In the genomic region with DNA sequence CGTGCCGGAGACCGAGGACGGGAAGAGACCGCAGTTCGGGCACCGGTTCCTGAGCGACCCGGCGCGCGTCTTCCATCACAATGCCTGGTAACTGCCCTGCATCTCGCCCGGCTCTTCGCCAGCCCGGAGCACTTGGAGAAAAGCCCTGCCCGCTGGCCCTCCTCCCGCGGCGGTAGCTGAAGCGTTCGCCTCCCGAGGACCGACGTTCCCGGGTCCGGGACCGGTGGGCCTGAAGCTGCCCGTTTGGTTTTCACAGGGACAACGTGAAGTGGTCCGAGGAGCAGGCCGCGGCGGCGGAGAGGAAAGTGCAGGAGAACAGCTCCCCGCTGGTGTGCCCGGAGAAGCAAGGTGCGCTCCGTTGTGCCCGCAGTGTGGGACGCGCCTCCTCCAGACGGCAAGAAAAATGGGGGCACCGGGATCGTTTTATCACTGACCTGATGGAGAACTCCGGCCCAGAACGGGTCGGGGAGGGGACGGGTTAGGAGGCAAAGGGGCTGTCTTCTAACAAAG, we compare ENCODE assay signal across 9 mouse cellular contexts. TPM values are rescaled to one million over a fixed set of nuclear protein-coding genes. Genes with fewer than 3 reads are reported as not detected.
DNase-seq lines count a peak whose midpoint lies in the region; ATAC-seq lines count a peak whose summit lies in the region.
"Had no signal": no experiment of that assay in that cellular context is flagged by ENCODE, and none has a peak within 500 bp of the region (broad histone marks: within the 10 kb centered on the region; RNA-seq: fewer than 3 reads in every experiment).

No protein-coding gene starts in this region.

- peak overlapping the region; percentile 80 for H3K4me3 ChIP-seq in heart, embryonic 12.5 days
- H3K4me3 ChIP-seq in embryonic facial prominence, embryonic 15.5 days (replicated peaks), result peak overlapping the region; percentile 91
- peak overlapping the region; percentile 96 for H3K4me3 ChIP-seq in limb, embryonic 13.5 days
- peak overlapping the region; percentile 100 for H3K4me3 ChIP-seq in neural tube, embryonic 15.5 days (replicated peaks)

- H3K27me3 ChIP-seq in heart, embryonic 12.5 days (replicated peaks), result 0 out of 2 replicates have a peak, but pooled peaks cover 3% of the 10 kb centered on the region
- no peaks in the 10 kb centered on the region for H3K27me3 ChIP-seq in embryonic facial prominence, embryonic 15.5 days
- H3K27me3 ChIP-seq in limb, embryonic 13.5 days, result no peaks in the 10 kb centered on the region
- H3K27me3 ChIP-seq in neural tube, embryonic 15.5 days (replicated peaks), result no peaks in the 10 kb centered on the region

- peak overlapping the region; percentile 91 for H3K4me2 ChIP-seq in heart, embryonic 12.5 days
- peak overlapping the region; percentile 80 for H3K4me2 ChIP-seq in embryonic facial prominence, embryonic 15.5 days (replicated peaks)
- H3K4me2 ChIP-seq in limb, embryonic 13.5 days (replicated peaks), result peak overlapping the region; percentile 86
- peak overlapping the region; percentile 82 for H3K4me2 ChIP-seq in neural tube, embryonic 15.5 days

- H3K36me3 ChIP-seq in heart, embryonic 12.5 days, result peaks cover 19% of the 10 kb centered on the region
- H3K36me3 ChIP-seq in embryonic facial prominence, embryonic 15.5 days, result peaks cover 18% of the 10 kb centered on the region
- peaks cover 28% of the 10 kb centered on the region for H3K36me3 ChIP-seq in limb, embryonic 13.5 days
- H3K36me3 ChIP-seq in neural tube, embryonic 15.5 days, result peaks cover 20% of the 10 kb centered on the region

- DNase-seq in heart, postnatal 25 days (ENCODE audit: low spot score), result no peak
- DNase-seq in 3T3-L1 (ENCODE audit: low read depth, low spot score), result peak; percentile 14
- no peak for DNase-seq in frontal cortex, adult 2 months (ENCODE audit: extremely low spot score in 1 of 2, low spot score in 1 of 2)
- DNase-seq in cerebellum, adult 9-10 months, result no peak

- H3K4me1 ChIP-seq in heart, embryonic 12.5 days (replicated peaks), result peaks cover 10% of the 10 kb centered on the region
- peaks cover 12% of the 10 kb centered on the region for H3K4me1 ChIP-seq in embryonic facial prominence, embryonic 15.5 days
- peaks cover 12% of the 10 kb centered on the region for H3K4me1 ChIP-seq in limb, embryonic 13.5 days
- peaks cover 17% of the 10 kb centered on the region for H3K4me1 ChIP-seq in neural tube, embryonic 15.5 days

- no peaks in the 10 kb centered on the region for H3K9me3 ChIP-seq in heart, embryonic 12.5 days (replicated peaks)
- no peaks in the 10 kb centered on the region for H3K9me3 ChIP-seq in embryonic facial prominence, embryonic 15.5 days (replicated peaks)
- H3K9me3 ChIP-seq in limb, embryonic 13.5 days, result no peaks in the 10 kb centered on the region
- no peaks in the 10 kb centered on the region for H3K9me3 ChIP-seq in neural tube, embryonic 15.5 days (replicated peaks)

- no peak overlapping the region for H3K27ac ChIP-seq in heart, embryonic 12.5 days (ENCODE audit: poor library complexity, severe bottlenecking)
- H3K27ac ChIP-seq in embryonic facial prominence, embryonic 15.5 days (replicated peaks), result no peak overlapping the region
- H3K27ac ChIP-seq in limb, embryonic 13.5 days, result no peak overlapping the region
- H3K27ac ChIP-seq in neural tube, embryonic 15.5 days (replicated peaks), result no peak overlapping the region

- 0 out of 2 replicates have a peak, but pooled peaks have one; percentile 10 for ATAC-seq in heart, embryonic 12.5 days (ENCODE audit: insufficient number of reproducible peaks, low FRiP score)
- no peak; the same call in 1 of the 2 replicates for ATAC-seq in embryonic facial prominence, embryonic 15.5 days (ENCODE audit: insufficient number of reproducible peaks, low FRiP score, low TSS enrichment, low read depth)
- peak; percentile 3; the same call in 1 of the 2 replicates for ATAC-seq in limb, embryonic 13.5 days (ENCODE audit: low FRiP score, low read depth)
- ATAC-seq in neural tube, embryonic 15.5 days (ENCODE audit: low FRiP score), result peak; percentile 23

- intact Hi-C loops in heart, postnatal 25 days (cut with DNase I), result loop anchor here (1.0 to 10.0 kb wide), 5 partner anchors 54 to 812 kb away; no protein-coding TSS in a partner anchor

- H3K9ac ChIP-seq in heart, embryonic 12.5 days, result peak overlapping the region; percentile 78
- H3K9ac ChIP-seq in embryonic facial prominence, embryonic 15.5 days, result peak overlapping the region; percentile 63
- peak overlapping the region; percentile 83 for H3K9ac ChIP-seq in limb, embryonic 13.5 days
- peak overlapping the region; percentile 44 for H3K9ac ChIP-seq in neural tube, embryonic 15.5 days (replicated peaks)

- WGBS in heart, embryonic 12.5 days, result under 1% methylated on average over 49 of the region's 49 CpGs
- under 1% methylated on average over 49 of the region's 49 CpGs for WGBS in embryonic facial prominence, embryonic 15.5 days
- WGBS in limb, embryonic 13.5 days, result under 1% methylated on average over 47 of the region's 49 CpGs
- WGBS in neural tube, embryonic 15.5 days, result under 1% methylated on average over 49 of the region's 49 CpGs

RNA-seq across cellular contexts. Expression of a gene that starts 0.3 kb away (rescaled TPM):
- polyA plus RNA-seq in heart, embryonic 12.5 days (2016; fragmentation: Nextera tagmentation; extraction: Ambion mirVana), result 28.6 and 30.0 TPM in 2 replicates
- 10 to 100 TPM in 1 of 2 experiments, 1 to 10 TPM in 1; 9.7 to 10.3 TPM for total RNA-seq in heart, postnatal 25 days (2021)
- polyA plus RNA-seq in embryonic facial prominence, embryonic 15.5 days (2015; fragmentation: Nextera tagmentation; extraction: Ambion mirVana), result 35.1 and 38.2 TPM in 2 replicates
- polyA plus RNA-seq in limb, embryonic 13.5 days (2015; fragmentation: Nextera tagmentation; extraction: Ambion mirVana), result 51.7 and 52.1 TPM in 2 replicates
- polyA plus RNA-seq in neural tube, embryonic 15.5 days (2015; fragmentation: Nextera tagmentation; extraction: Ambion mirVana), result 30.0 and 35.1 TPM in 2 replicates
- 24.8 and 29.0 TPM in 2 replicates for polyA plus RNA-seq in frontal cortex, adult 2 months (2012; rRNA removed)

RNA-seq across cellular contexts. Expression of a gene that starts 20.1 kb away (rescaled TPM):
- not detected in 2 replicates for polyA plus RNA-seq in heart, embryonic 12.5 days (2016; fragmentation: Nextera tagmentation; extraction: Ambion mirVana)
- not detected for total RNA-seq in heart, postnatal 25 days (2021)
- not detected in 2 replicates for polyA plus RNA-seq in embryonic facial prominence, embryonic 15.5 days (2015; fragmentation: Nextera tagmentation; extraction: Ambion mirVana)
- not detected in 2 replicates for polyA plus RNA-seq in limb, embryonic 13.5 days (2015; fragmentation: Nextera tagmentation; extraction: Ambion mirVana)
- not detected in 2 replicates for polyA plus RNA-seq in neural tube, embryonic 15.5 days (2015; fragmentation: Nextera tagmentation; extraction: Ambion mirVana)
- not detected in 2 replicates for polyA plus RNA-seq in frontal cortex, adult 2 months (2012; rRNA removed)
- total RNA-seq: neutrophil, adult 5-6 weeks had no signal

RNA-seq across cellular contexts. Expression of a gene that starts 52.0 kb away (rescaled TPM):
- polyA plus RNA-seq in heart, embryonic 12.5 days (2016; fragmentation: Nextera tagmentation; extraction: Ambion mirVana), result 20.7 and 21.0 TPM in 2 replicates
- total RNA-seq in heart, postnatal 25 days (2021), result 10 to 100 TPM; 38.7 to 44.2 TPM
- polyA plus RNA-seq in embryonic facial prominence, embryonic 15.5 days (2015; fragmentation: Nextera tagmentation; extraction: Ambion mirVana), result 17.7 and 19.1 TPM in 2 replicates
- polyA plus RNA-seq in limb, embryonic 13.5 days (2015; fragmentation: Nextera tagmentation; extraction: Ambion mirVana), result 21.5 and 23.7 TPM in 2 replicates
- 18.6 and 20.6 TPM in 2 replicates for polyA plus RNA-seq in neural tube, embryonic 15.5 days (2015; fragmentation: Nextera tagmentation; extraction: Ambion mirVana)
- 43.1 and 43.4 TPM in 2 replicates for polyA plus RNA-seq in frontal cortex, adult 2 months (2012; rRNA removed)
